Mouse (Mus musculus) heart, postnatal 0 days (tissue): ENCODE measurements around the gene Mfap1a. TPM values are rescaled to one million over a fixed set of nuclear protein-coding genes. Genes with fewer than 3 reads are reported as not detected.
A peak's percentile ranks its signal among the peaks of the same experiment; 100 is the strongest.
"Not testable (repeated sequence)": the region's sequence is repeated elsewhere in the genome, so short reads cannot be mapped to it uniquely, and the experiment has no call there.

Source experiments
- ATAC-seq: fragments of 200-750 bp; cut with Nextera tagmentation; 2 replicates; pipeline ENCODE4 v1.8.0; 2017; ENCODE audit warnings: low read depth, moderate number of reproducible peaks, moderate library complexity; ENCODE audit not compliant: insufficient read depth
- DNase-seq: peaks from one replicate; pipeline ENCODE4 v3.0.0-alpha.2; 2016; ENCODE audit warnings: low spot score
- H3K27ac ChIP-seq: fragments of 300-500 bp; sonication (generic); 2 replicates; pipeline ENCODE4 v1.5.1; 2014; ENCODE audit warnings: low read depth, mild to moderate bottlenecking
- H3K27me3 ChIP-seq: fragments of 300-500 bp; sonication (generic); 2 replicates; pipeline ENCODE4 v1.6.1; 2014; ENCODE audit warnings: low read length, mixed read lengths; ENCODE audit not compliant: control insufficient read depth, insufficient read depth
- H3K36me3 ChIP-seq: fragments of 300-500 bp; sonication (generic); replicated peaks from 2 replicates; pipeline ENCODE4 v1.6.1; 2014; ENCODE audit warnings: low read length, mixed read lengths; ENCODE audit not compliant: control insufficient read depth, insufficient read depth
- H3K4me1 ChIP-seq: fragments of 300-500 bp; sonication (generic); 2 replicates; pipeline ENCODE4 v1.6.1; 2014; ENCODE audit warnings: antibody characterized with exemption; ENCODE audit not compliant: control insufficient read depth, insufficient read depth
- H3K4me2 ChIP-seq: fragments of 300-500 bp; sonication (generic); 2 replicates; pipeline ENCODE4 v1.6.1; 2014; ENCODE audit warnings: low read depth, mild to moderate bottlenecking, low read length, moderate library complexity
- H3K4me3 ChIP-seq: fragments of 300-500 bp; sonication (generic); 2 replicates; pipeline ENCODE4 v1.5.1; 2014; ENCODE audit warnings: low read depth, low read length
- H3K9ac ChIP-seq: fragments of 300-500 bp; sonication (generic); replicated peaks from 2 replicates; pipeline ENCODE4 v1.6.1; 2014; ENCODE audit warnings: low read depth, low read length, mixed read lengths
- H3K9me3 ChIP-seq: fragments of 300-500 bp; sonication (generic); replicated peaks from 2 replicates; pipeline ENCODE4 v1.6.1; 2016; ENCODE audit warnings: low read length; ENCODE audit not compliant: control insufficient read depth
- CTCF ChIP-seq: IDR thresholded peaks from 2 replicates; pipeline ENCODE4 v1.5.1; 2016; ENCODE audit warnings: antibody characterized with exemption, control low read depth, low read depth
- EP300 ChIP-seq: IDR thresholded peaks from 2 replicates; pipeline ENCODE4 v1.6.1; 2016; ENCODE audit warnings: antibody characterized with exemption, low read depth
- WGBS: fragments of 180-500 bp; shearing (Covaris S2); extraction: QIAGEN DNeasy Blood & Tissue Kit; methylation state at CpG from one replicate; pipeline ENCODE4 v1.1.7; 2014; 5-methylcytosine and 5-hydroxymethylcytosine counted together
- polyA plus RNA-seq: library from polyadenylated mRNA; unstranded; fragments of >200 nt; fragmentation: Nextera tagmentation; extraction: Ambion mirVana; gene quantifications from 2 replicates; pipeline ENCODE4 v1.2.1, GENCODE M21; 2015
- total RNA-seq: library from RNA; depleted of rRNA; stranded (reverse); fragments of >200 nt; gene quantifications from 2 replicates; pipeline ENCODE4 v1.2.3, GENCODE M21; 2014; ENCODE audit warnings: low replicate concordance

Mfap1a gene
- total and polyA plus RNA-seq, 2 experiments from 2014 or later = 9.8 to 16.0 TPM

DNA sequence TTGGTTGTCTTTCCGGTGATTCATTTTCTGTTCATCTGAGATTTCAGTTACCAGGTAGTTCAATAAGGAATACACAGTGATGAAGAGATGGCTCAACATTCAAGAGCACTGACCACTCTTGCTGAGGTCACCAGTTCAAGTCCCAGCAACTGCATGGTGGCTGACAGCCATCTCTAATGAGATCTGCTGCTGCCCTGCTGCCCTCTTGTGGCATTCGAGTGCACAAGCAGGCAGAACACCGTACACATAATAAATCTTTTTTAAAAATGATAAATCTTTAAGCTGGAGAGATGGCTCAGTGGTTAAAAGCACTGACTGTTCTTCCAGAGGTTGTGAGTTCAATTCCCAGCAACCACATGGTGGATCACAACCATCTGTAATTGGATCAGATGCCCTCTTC is 26.0 kb downstream of the Mfap1a start:
- Histone ChIP-seq H3K4me1 (no peaks in the 10 kb centered on the region), H3K4me3 (no peak overlapping the region), H3K9me3 (no peaks in the 10 kb centered on the region), H3K36me3 (no peaks in the 10 kb centered on the region), H3K27ac (no peak overlapping the region), H3K9ac (no peak overlapping the region), H3K4me2 (no peak overlapping the region), H3K27me3 (no peaks in the 10 kb centered on the region)
- 51% methylated on average over 3 of the region's 3 CpGs for WGBS
- no peak for DNase-seq
- TF ChIP-seq CTCF (peak; percentile 50), EP300 (no peak)
- no peak for ATAC-seq

DNA sequence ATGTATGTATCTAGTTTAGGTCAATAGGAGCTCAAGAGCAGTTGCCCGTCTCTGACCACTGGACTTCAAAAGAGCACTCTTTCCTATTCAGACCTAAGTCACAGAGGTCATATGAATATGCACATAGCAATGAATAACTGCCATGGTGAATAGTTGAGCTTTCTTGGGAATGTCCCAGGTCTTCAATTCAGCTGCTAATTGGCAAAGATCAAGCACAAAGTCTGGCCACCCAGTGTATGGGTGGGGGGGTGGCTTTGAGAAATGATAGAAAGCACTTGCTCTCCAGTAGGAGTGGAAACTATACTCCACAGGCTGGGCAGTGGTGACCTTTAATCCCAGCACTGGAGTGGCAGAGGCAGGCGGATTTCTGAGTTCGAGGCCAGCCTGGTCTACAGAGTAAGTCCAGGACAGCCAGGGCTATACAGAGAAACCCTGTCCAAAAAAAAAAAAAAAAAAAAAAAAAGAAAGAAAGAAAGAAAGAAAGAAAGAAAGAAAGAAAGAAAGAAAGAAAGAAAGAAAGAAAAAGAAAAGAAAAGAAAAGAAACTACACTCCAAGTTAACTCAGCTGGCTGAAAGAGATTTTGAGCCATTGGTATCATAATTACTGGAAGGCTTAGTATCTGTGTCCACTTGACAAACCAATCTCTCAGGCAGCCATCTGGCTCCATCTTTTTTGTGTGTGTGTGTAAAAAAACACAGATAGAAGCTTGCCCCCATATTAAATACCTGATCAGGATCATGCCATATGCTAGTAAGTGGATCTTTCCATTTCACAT is 28.8 kb downstream of the Mfap1a start:
- no peaks in the 10 kb centered on the region for H3K27me3 ChIP-seq
- H3K4me2 ChIP-seq = no peak overlapping the region
- DNase-seq = no peak
- no peak for TF ChIP-seq CTCF
- no peak for TF ChIP-seq EP300
- H3K27ac ChIP-seq = no peak overlapping the region
- H3K4me1 ChIP-seq = no peaks in the 10 kb centered on the region
- no peak for ATAC-seq
- no peak overlapping the region for H3K9ac ChIP-seq
- 84% methylated on average over 3 of the region's 3 CpGs for WGBS
- H3K9me3 ChIP-seq = no peaks in the 10 kb centered on the region
- no peaks in the 10 kb centered on the region for H3K36me3 ChIP-seq
- no peak overlapping the region for H3K4me3 ChIP-seq

GRCm38 (mm10) chr2:121475306-121475705 is 31.2 kb downstream of the Mfap1a start:
- H3K27ac ChIP-seq, ATAC-seq, DNase-seq, H3K4me3 ChIP-seq, H3K4me1 ChIP-seq, H3K36me3 ChIP-seq, H3K4me2 ChIP-seq, H3K27me3 ChIP-seq, H3K9ac ChIP-seq, H3K9me3 ChIP-seq: not testable (repeated sequence)
- WGBS = 100% methylated on average over 2 of the region's 2 CpGs

- Histone ChIP-seq H3K4me3 (peak overlapping the region; percentile 75), H3K9ac (peak overlapping the region; percentile 63; the same call in 1 of the 2 replicates), H3K4me1 (no peaks in the 10 kb centered on the region), H3K27me3 (no peaks in the 10 kb centered on the region), H3K4me2 (peak overlapping the region; percentile 65), H3K9me3 (no peaks in the 10 kb centered on the region), H3K27ac (peak overlapping the region; percentile 81), H3K36me3 (no peaks in the 10 kb centered on the region)
- DNase-seq (no peak), ATAC-seq (no peak)
- WGBS = 33% methylated on average over 8 of the region's 8 CpGs
- TF ChIP-seq EP300 (no peak), CTCF (no peak)
These were observed 32.3 kb downstream of the Mfap1a start for GRCm38 (mm10) chr2:121474180-121474535.

GRCm38 (mm10) chr2:121473301-121474179 is 32.9 kb downstream of the Mfap1a start, which contains the start of gene Mfap1b:
Gene Mfap1b (minus strand): TSS chr2:121474067.
- H3K9ac ChIP-seq = peak within 1 kb of the TSS; percentile 63
- ATAC-seq (peak; percentile 95), DNase-seq (peak; percentile 92)
- not testable (repeated sequence) for H3K4me1 ChIP-seq, H3K27me3 ChIP-seq, H3K36me3 ChIP-seq, H3K9me3 ChIP-seq
- 5% methylated on average over 36 of the region's 41 CpGs for WGBS
- H3K4me3 ChIP-seq = peak within 1 kb of the TSS; percentile 75
- H3K4me2 ChIP-seq = peak within 1 kb of the TSS; percentile 65
- peak within 1 kb of the TSS; percentile 81 for H3K27ac ChIP-seq

DNA sequence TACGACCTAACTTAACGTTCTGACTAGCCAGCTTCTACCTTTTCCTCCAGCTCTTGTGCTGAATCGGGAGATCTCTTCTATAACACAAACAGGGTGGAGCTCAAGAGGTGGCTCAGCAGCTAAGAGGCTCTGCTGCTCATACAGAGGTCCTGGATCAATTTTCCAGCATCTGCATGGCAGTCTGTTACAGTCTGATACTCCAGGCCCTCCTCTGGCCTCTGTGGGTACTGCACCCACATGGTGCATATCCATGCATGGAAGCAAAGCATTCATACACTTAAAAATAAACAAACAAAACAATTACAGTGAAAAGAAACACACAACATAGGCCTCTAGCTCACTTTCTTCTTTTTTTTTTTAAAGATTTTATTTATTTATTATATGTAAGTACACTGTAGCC is 33.7 kb downstream of the Mfap1a start:
- H3K9ac ChIP-seq, H3K27ac ChIP-seq, H3K4me2 ChIP-seq, H3K36me3 ChIP-seq, DNase-seq, H3K4me3 ChIP-seq, H3K9me3 ChIP-seq, H3K4me1 ChIP-seq, H3K27me3 ChIP-seq, ATAC-seq: not testable (repeated sequence)
- WGBS = 95% methylated on average over 3 of the region's 3 CpGs

DNA sequence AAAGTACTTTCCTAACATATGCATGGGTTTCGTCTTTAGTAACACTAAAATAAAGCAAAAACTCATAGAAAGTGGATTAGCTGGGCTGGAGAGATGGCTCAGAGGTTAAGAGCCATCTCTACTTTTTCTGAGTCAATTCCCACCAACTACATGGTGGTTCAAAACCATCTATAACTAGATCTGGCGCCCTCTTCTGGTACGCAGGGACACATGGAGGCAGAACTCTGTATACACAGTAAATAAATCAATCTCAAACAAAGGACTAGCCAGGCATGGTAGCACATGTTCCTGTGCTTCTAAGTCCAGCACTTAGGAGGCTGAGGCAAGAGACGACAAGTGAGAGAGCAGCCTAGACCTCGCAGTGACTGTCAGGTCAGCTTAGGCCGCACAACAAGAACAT is 37.5 kb downstream of the Mfap1a start:
- H3K27me3 ChIP-seq, H3K4me1 ChIP-seq, DNase-seq, H3K4me2 ChIP-seq, H3K4me3 ChIP-seq, ATAC-seq, H3K27ac ChIP-seq, H3K9ac ChIP-seq, H3K9me3 ChIP-seq, H3K36me3 ChIP-seq: not testable (repeated sequence)
- 83% methylated on average over 1 of the region's 6 CpGs for WGBS
